Mouse (Mus musculus) embryonic stem cell, embryonic (primary cell): ENCODE measurements around the gene Grhl3.

Experiments
- CTCF ChIA-PET, 4 experiments: fragments of 300-600 bp in 2 of 4; fragments of 350-600 bp in 2 of 4; sonication (Branson Sonifier 250); formaldehyde crosslinking; loops; one replicate each; lab custom pipeline; 2022; ENCODE audit warnings: inconsistent platforms in 2 of 4; lab: Charles Lee
- POLR2A ChIA-PET, 4 experiments: fragments of 300-600 bp in 2 of 4; fragments of 350-600 bp in 2 of 4; sonication (Branson Sonifier 250); formaldehyde crosslinking; loops; one replicate each; lab custom pipeline; 2022; ENCODE audit warnings: antibody characterized with exemption in 4 of 4, inconsistent platforms in 1 of 4; lab: Charles Lee

The Grhl3 gene

DNA sequence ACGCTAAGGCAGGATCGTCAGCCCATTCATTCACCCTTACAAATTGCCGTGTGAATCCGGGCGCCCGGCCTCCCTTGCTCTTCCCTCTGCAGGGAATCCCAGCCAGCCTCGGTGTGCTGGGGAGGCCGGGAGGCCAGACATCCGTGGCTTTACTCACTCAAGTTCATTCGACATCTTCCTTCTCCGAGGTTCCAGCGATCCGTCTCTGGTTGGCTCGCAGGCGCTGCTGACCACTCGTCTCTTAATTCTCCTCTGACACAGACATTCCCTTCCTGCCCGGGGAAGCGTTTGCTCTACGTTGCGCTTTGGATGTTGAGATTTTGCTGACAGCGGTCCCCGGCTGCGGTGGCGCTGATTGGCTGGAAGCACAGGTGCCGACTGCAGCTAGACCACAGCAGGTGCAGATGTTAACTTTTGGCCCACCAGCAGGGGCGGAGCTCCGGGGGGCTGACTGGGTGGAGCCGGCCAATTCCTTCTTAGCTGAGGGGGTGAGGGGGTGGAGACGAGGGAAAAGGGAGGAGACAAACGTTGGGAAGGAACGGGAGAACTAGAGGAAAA, at the start of gene Grhl3:
Gene Grhl3, minus strand, starts transcription at position 380 of the 558 bp plus-strand sequence.
- CTCF ChIA-PET, result interaction anchor here in 3 of 4 experiments (0.6 to 1.8 kb wide), 13 partner anchors 14 to 880 kb away, joined by 3 to 9 read pairs (median 4); no protein-coding TSS in a partner anchor

DNA sequence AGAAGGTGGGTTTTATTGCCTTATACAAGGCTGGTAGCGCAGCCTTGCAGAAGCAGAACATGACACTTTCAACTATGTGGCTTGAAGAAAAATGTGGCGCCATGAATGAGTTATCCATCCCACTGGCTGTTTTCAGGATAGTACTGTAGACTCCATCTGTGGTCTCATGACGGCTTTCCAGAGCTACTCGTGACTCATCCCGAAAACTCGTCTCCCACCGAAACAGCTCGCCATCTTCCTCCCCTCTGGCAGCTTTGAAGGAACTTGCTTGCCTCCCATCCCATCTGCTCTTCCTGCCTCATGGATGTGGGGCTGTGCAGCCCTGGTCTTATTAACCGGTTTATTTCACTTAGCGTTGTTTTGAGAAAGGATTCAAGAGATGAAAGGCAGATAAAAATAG, 48.9 kb upstream of the Grhl3 start:
- POLR2A ChIA-PET, result interaction anchor here in 1 of 4 experiments (0.9 to 1.2 kb wide), 2 partner anchors 34 to 43 kb away, joined by 3 to 4 read pairs; no protein-coding TSS in a partner anchor

More for the DNA sequence above, at the start of gene Grhl3:
- POLR2A ChIA-PET, result interaction anchor here in 3 of 4 experiments (0.7 to 2.7 kb wide), 32 partner anchors 8 to 650 kb away, joined by 3 to 19 read pairs (median 4); partner anchors contain the start of gene Rsrp1 (in 1 of the 3)

GRCm38 (mm10) chr4:135620461-135620860, 47.0 kb upstream of the Grhl3 start:
- POLR2A ChIA-PET, result no interaction called here
- CTCF ChIA-PET, result interaction anchor here (0.6 to 1.8 kb wide), 9 partner anchors 21 to 103 kb away, joined by 3 to 6 read pairs (median 4); no protein-coding TSS in a partner anchor

More for the DNA sequence above, 48.9 kb upstream of the Grhl3 start:
- CTCF ChIA-PET, result interaction anchor here in 1 of 4 experiments (1.7 kb wide), 1 partner anchor 43 kb away, joined by 5 read pairs; no protein-coding TSS in a partner anchor

DNA sequence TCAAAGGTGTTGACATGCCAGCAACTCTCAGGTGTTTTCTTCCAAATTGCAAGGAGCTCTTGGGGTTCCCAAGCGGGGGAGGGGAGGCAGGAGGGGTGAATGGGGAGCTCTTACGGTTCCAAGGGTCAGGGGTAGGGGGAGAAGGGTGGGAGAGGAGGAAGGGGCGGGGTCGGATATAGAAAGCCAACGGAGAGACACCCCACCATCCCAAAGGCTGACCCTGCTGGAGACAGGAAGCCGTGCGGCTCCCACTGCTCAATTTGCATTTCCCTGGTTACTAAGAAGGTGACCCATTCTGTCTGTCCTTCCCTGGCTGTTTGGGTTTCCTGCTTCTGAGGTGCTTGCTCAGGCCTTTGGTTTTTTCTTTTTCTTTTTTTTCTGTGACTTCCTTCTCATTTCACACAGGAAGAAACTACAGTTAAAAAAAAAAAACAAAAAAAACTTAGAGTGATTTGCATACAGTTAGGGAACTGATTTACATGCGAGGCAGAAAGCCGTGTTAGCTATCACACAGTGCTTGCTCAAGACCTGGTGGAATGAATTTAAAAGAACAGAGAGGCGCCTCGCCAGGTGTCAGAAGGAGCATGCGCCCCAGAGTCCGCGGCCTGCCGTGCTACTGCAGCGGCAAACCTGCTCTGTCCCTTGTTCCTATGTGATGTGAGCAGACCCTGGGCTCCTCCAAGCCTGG, 44.5 kb upstream of the Grhl3 start:
- CTCF ChIA-PET, result interaction anchor here (0.5 to 1.9 kb wide), 16 partner anchors 14 to 1503 kb away, joined by 3 to 12 read pairs (median 3); no protein-coding TSS in a partner anchor
- POLR2A ChIA-PET, result interaction anchor here in 3 of 4 experiments (0.6 to 2.1 kb wide), 27 partner anchors 8 to 436 kb away, joined by 3 to 7 read pairs (median 4); partner anchors contain the start of genes Rcan3 (in 1 of the 3), Rpl11 (in 1 of the 3) and Stpg1 (in 1 of the 3)

- CTCF ChIA-PET, result interaction anchor here (0.5 to 1.9 kb wide), 13 partner anchors 13 to 1502 kb away, joined by 3 to 12 read pairs (median 5); no protein-coding TSS in a partner anchor
- POLR2A ChIA-PET, result interaction anchor here in 3 of 4 experiments (0.6 to 2.1 kb wide), 18 partner anchors 9 to 661 kb away, joined by 3 to 7 read pairs (median 3); partner anchors contain the start of gene Stpg1 (in 1 of the 3)
Observed at GRCm38 (mm10) chr4:135617038-135617437, 43.6 kb upstream of the Grhl3 start.

- ChIA-PET CTCF (interaction anchor here in 2 of 4 experiments (0.7 to 1.0 kb wide), 7 partner anchors 11 to 548 kb away, joined by 3 to 4 read pairs (median 3); no protein-coding TSS in a partner anchor), POLR2A (interaction anchor here in 3 of 4 experiments (0.6 to 2.2 kb wide), 10 partner anchors 12 to 225 kb away, joined by 3 to 7 read pairs (median 4); partner anchors contain the start of gene Grhl3 (in 1 of the 3))
Observed at GRCm38 (mm10) chr4:135615307-135615706, 41.9 kb upstream of the Grhl3 start.

DNA sequence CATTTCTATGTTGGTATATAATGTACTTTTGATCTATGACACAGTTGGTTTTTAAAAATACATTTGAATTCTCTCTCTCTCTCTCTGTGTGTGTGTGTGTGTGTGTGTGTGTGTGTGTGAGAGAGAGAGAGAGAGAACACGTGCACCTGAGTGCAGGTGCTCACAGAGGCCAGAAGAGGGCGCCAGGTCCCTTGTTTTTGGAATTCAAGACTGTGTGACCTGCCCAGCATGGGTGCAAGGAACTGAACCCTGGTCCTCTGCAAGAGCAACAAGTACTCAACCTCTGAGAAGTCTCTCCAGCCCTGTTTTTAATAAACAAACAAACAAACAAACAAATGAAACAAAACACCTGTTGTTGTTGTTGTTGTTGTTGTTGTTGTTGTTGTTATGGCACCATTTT, 36.6 kb upstream of the Grhl3 start:
- CTCF ChIA-PET, result no interaction called here
- POLR2A ChIA-PET, result no interaction called here

DNA sequence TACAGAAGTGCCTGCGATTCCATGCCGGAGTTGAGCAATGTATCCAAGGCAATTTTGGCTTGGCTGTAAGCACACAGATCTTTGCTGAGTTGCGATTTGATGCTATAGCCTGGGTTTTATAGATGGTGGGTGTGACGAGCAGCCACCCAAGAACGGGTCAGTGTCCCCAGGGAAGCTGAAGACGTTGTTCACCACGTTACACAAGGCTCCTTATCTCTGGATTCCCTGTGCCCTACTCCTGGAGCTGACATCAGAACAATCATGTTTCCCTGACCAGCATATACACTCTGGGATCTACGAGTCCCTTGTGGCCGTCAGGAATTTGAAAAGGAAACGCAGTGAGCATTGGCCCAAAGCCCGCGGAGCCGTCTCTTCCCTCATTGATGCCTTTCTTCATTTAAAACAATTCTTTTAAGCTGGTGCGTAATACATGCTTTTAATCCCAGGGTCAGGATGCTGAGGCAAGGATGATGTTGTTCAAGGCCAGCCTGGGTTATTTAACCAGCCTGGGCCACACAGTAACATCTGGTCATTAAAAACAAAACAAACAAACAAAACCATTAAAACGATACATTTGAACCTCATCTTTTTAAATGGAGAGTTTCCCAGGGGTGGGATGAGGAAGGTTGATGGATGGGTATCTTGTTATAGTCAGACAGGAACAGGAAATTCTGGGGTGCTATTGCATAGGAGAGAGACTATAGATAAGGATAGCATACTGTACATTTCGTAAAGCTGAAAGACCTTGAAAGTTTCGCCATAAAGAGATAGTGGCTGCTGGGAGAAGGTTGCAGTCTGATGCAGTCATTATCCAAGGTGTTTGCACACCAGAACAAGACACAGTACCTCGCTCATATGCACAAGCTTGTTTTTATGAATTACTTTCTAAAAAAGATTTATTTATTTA, 34.8 kb upstream of the Grhl3 start:
- ChIA-PET CTCF (interaction anchor here in 1 of 4 experiments (0.6 to 1.3 kb wide), 3 partner anchors 15 to 114 kb away, joined by 3 to 5 read pairs (median 4); no protein-coding TSS in a partner anchor), POLR2A (interaction anchor here in 2 of 4 experiments (1.1 to 1.7 kb wide), 3 partner anchors 9 to 53 kb away, joined by 3 to 6 read pairs (median 4); no protein-coding TSS in a partner anchor)

DNA sequence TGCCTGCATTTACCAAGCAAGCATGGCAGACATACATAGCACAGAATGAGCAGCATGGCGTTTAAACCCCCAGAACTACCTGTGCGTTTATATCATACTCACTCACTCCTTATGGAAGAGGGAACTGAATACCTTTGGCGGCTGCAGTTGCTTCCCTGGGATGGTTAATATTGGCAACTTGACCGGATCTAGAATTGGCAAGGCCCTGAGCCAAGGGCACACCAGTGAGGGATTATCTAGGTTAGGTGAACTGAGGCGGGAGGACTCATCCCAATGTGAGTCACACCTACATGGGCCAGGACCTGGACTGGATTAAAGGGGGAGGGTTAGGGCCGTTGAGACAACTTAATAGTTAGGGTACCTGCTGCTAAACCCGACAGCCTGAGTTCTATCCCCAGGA, 32.8 kb upstream of the Grhl3 start:
- ChIA-PET CTCF (interaction anchor here in 2 of 4 experiments (0.6 to 1.0 kb wide), 4 partner anchors 61 to 425 kb away, joined by 3 to 6 read pairs (median 4); no protein-coding TSS in a partner anchor), POLR2A (interaction anchor here in 2 of 4 experiments (0.7 to 1.4 kb wide), 3 partner anchors 11 to 30 kb away, joined by 3 to 4 read pairs (median 4); no protein-coding TSS in a partner anchor)

- POLR2A ChIA-PET, result interaction anchor here in 1 of 4 experiments (0.9 kb wide), 2 partner anchors 20 to 85 kb away, joined by 3 to 6 read pairs; no protein-coding TSS in a partner anchor
- CTCF ChIA-PET, result interaction anchor here in 2 of 4 experiments (0.6 to 1.1 kb wide), 2 partner anchors 94 to 119 kb away, joined by 3 read pairs; no protein-coding TSS in a partner anchor
Observed at GRCm38 (mm10) chr4:135601530-135601929, 28.1 kb upstream of the Grhl3 start.

DNA sequence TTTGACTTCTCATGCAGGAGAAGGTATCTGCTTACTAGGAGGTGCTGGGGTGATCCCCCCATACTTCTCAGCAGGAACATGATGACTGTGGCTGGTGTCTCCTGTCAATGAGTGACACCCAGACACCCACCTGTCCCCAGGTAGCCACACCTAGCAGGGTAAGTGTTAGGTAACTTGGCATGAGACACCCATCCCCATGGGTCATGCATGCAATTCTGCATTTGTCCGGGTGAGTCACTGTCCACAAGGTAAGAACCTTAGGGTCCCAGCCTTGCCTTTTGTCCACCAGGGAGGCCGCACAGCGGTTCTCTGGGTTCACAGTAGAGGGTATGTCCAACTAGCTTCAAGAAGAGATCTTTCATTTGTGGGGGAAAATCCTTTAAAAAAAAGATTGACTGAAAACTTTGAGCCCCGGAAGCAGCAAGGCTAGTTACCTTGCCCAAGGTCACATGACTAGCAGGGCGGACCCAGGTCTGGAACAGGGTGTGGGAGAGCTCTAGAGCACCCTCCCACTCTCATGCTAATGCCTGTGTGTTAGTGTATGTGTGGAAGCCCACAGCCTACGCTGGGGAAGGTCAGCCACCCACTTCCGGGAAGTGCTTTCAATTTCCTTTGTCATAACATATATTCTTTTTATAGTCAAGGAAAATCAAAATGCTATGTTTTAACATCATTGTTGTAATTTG, 26.2 kb upstream of the Grhl3 start:
- CTCF ChIA-PET, result interaction anchor here in 3 of 4 experiments (0.5 to 1.6 kb wide), 7 partner anchors 16 to 102 kb away, joined by 3 to 6 read pairs (median 4); no protein-coding TSS in a partner anchor
- POLR2A ChIA-PET, result interaction anchor here in 3 of 4 experiments (0.6 to 1.5 kb wide), 12 partner anchors 9 to 89 kb away, joined by 3 to 6 read pairs (median 3); partner anchors contain the start of gene Grhl3 (in 1 of the 3)

DNA sequence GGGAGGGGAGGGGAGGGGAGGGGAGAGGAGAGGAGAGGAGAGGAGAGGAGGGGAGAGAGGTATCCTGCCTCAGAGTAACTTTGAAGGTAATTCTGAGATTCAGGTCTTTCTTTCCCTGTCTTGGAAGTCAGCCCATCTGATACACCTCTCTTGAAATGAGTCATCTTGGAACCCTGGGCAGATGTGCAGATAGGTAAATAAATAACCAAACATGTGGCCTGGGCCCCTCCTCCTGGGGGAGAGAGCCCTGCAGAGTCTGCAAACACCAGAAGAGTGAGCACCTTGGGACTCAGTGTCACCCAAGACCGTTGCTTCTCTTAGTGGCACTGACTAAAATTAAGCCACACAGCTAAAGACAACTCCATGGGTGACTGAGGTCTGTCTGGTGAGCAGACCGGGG, 25.6 kb upstream of the Grhl3 start:
- CTCF ChIA-PET, result interaction anchor here in 2 of 4 experiments (0.6 to 1.6 kb wide), 5 partner anchors 30 to 221 kb away, joined by 3 to 5 read pairs (median 4); no protein-coding TSS in a partner anchor
- POLR2A ChIA-PET, result interaction anchor here in 3 of 4 experiments (0.6 to 1.5 kb wide), 9 partner anchors 9 to 382 kb away, joined by 3 to 5 read pairs (median 3); no protein-coding TSS in a partner anchor

- ChIA-PET CTCF (interaction anchor here (0.5 to 1.5 kb wide), 7 partner anchors 19 to 511 kb away, joined by 3 to 8 read pairs (median 4); no protein-coding TSS in a partner anchor), POLR2A (interaction anchor here in 3 of 4 experiments (0.8 to 1.4 kb wide), 12 partner anchors 10 to 159 kb away, joined by 3 to 7 read pairs (median 3); partner anchors contain the start of gene Grhl3 (in 2 of the 3))
Observed at GRCm38 (mm10) chr4:135597571-135597970, 24.1 kb upstream of the Grhl3 start.

DNA sequence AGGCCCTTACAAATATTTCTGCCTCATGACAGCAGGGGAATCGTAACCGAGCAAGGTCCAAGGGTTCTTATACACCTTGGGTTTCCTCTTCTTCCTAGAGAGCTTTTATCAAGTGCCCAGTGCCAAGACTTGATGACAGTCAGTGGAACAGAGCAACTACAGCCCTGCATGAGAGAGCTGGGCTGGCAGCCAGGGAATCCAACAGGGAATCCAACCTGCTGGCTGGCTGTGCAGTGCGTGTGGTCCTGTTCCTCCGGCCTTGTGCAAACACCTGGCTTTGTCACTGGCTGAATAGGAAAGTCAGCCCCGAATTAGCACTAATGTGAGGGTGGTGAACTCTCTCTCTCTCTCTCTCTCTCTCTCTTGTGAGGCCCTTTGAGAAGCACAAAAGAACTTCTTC, 22.5 kb upstream of the Grhl3 start:
- ChIA-PET CTCF (interaction anchor here in 1 of 4 experiments (1.1 kb wide), 1 partner anchor 207 kb away, joined by 3 read pairs; no protein-coding TSS in a partner anchor), POLR2A (interaction anchor here in 3 of 4 experiments (0.5 to 0.7 kb wide), 3 partner anchors 10 to 84 kb away, joined by 3 to 5 read pairs (median 4); no protein-coding TSS in a partner anchor)

DNA sequence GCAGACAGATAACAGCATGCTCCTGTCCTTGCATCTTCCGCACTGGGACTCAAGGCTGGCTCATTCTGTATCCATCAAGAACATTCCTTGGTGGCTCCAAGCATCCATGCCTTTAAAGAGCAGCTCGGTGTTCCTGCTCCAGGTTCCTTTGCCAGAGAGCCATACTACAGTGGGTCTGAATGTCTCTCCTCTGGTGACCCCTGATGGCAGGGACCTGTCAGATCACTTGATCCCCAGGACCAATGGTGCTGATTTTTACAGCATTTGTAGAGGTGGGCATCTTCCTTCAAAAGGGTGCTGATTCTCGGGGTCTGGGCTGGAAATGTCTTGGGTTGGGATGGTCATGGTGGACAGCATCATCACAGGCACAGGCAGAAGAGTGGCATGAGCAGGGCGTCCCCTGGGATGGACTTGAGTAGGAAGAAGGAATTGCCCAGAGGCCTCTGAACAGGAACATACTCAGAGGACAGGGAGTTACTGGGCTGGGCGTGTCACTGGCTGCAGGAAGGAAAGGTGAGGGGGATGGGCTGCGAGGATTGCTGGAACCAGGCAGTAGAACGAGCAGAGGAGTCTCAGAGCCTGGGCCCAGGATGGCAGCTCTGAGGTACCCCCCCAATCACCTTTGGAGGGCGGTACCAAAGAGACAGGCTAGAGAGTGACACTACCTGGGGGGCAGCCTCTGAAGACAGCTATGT, 18.3 kb upstream of the Grhl3 start:
- CTCF ChIA-PET, result interaction anchor here (0.5 to 1.7 kb wide), 15 partner anchors 19 to 720 kb away, joined by 3 to 7 read pairs (median 3); partner anchors contain the start of genes Grhl3 (in 1 of the 4), Nipal3 (in 1 of the 4) and Stpg1 (in 1 of the 4)
- POLR2A ChIA-PET, result interaction anchor here in 3 of 4 experiments (0.6 to 1.9 kb wide), 4 partner anchors 18 to 119 kb away, joined by 3 to 4 read pairs (median 4); partner anchors contain the start of gene Grhl3 (in 1 of the 3)
